Mouse (Mus musculus): Measurements from ENCODE around the gene Mctp2.

GRCm38 (mm10) chr7:72294886-72295285, 11.5 kb downstream of the Mctp2 start:
- no peak for TF ChIP-seq POLR2A (IDR thresholded peaks at IDR 0.05; ENCODE audit: borderline replicate concordance, extremely low read depth, low read depth, low read length)
- TF ChIP-seq CTCF (IDR thresholded peaks at IDR 0.05; ENCODE audit: insufficient read depth, low read length): no peak
